Mouse (Mus musculus): ENCODE measurements around the gene Bdh1. TPM values are rescaled to one million over a fixed set of nuclear protein-coding genes. Genes with fewer than 3 reads are reported as not detected.
"Not testable (repeated sequence)": the region's sequence is repeated elsewhere in the genome, so short reads cannot be mapped to it uniquely, and the experiment has no call there.

Gene Bdh1
- 76.8 and 88.1 TPM in 2 replicates for total RNA-seq (2014; rRNA removed)
- polyA plus RNA-seq (2015; fragmentation: Nextera tagmentation; extraction: Ambion mirVana), result 113 and 122 TPM in 2 replicates

GRCm38 (mm10) chr16:31422000-31422399 lies at the start of gene Bdh1:
Gene Bdh1 (plus strand): TSS chr16:31422280.
- Histone ChIP-seq H3K9ac (replicated peaks; ENCODE audit: low read length, poor library complexity, severe bottlenecking) (no peak within 1 kb of the TSS), H3K4me2 (ENCODE audit: low read depth, low read length, poor library complexity, severe bottlenecking) (no peak within 1 kb of the TSS)
- no peak for TF ChIP-seq CTCF (IDR thresholded peaks at IDR 0.05)

DNA sequence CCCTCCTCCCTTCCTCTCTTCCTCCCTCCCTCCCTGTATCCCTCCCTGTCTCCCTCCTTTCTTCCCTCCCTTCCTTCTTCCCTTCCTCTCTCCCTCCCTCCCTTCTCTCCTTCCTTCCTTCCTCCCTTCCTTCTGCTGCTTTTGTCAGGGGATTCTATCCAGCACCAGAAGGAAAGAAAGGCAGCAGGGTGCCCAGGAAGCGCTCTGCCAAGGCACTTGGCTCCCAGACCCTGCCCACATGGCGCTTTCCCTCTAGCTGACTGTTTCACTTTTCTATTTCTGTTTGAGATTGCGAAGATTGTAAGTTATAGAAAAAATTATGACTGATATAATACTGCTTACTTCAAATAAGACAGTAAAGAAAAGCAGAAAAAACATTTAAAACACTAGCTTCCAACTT lies 49.8 kb upstream of the Bdh1 start:
- 88% methylated on average over 3 of the region's 3 CpGs for WGBS
- not testable (repeated sequence) for H3K4me3 ChIP-seq (ENCODE audit: low read depth, low read length); ATAC-seq (ENCODE audit: low FRiP score); DNase-seq (ENCODE audit: low spot score); H3K27me3 ChIP-seq (ENCODE audit: insufficient read depth, low read length); H3K9me3 ChIP-seq (ENCODE audit: low read length); H3K4me1 ChIP-seq (ENCODE audit: insufficient read depth, low read length); H3K4me2 ChIP-seq (ENCODE audit: low read depth, low read length, poor library complexity, severe bottlenecking); H3K36me3 ChIP-seq (ENCODE audit: insufficient read depth, low read length); H3K9ac ChIP-seq (replicated peaks; ENCODE audit: low read length, poor library complexity, severe bottlenecking); H3K27ac ChIP-seq (ENCODE audit: low read depth, low read length)

More at GRCm38 (mm10) chr16:31422000-31422399, at the start of gene Bdh1:
- no peak within 1 kb of the TSS for H3K4me3 ChIP-seq (ENCODE audit: low read depth, low read length)
- 0 out of 2 replicates have a peak, but pooled peaks cover 3% of the 10 kb centered on the region for H3K27me3 ChIP-seq (ENCODE audit: insufficient read depth, low read length)
- H3K27ac ChIP-seq (ENCODE audit: low read depth, low read length), result no peak within 1 kb of the TSS
- WGBS, result 65% methylated on average over 9 of the region's 9 CpGs
- H3K9me3 ChIP-seq (ENCODE audit: low read length), result no peaks in the 10 kb centered on the region
- H3K4me1 ChIP-seq (ENCODE audit: insufficient read depth, low read length), result no peaks in the 10 kb centered on the region
- no peak for ATAC-seq (ENCODE audit: low FRiP score)
- no peak for DNase-seq (ENCODE audit: low spot score)
- no peaks in the 10 kb centered on the region for H3K36me3 ChIP-seq (ENCODE audit: insufficient read depth, low read length)

DNA sequence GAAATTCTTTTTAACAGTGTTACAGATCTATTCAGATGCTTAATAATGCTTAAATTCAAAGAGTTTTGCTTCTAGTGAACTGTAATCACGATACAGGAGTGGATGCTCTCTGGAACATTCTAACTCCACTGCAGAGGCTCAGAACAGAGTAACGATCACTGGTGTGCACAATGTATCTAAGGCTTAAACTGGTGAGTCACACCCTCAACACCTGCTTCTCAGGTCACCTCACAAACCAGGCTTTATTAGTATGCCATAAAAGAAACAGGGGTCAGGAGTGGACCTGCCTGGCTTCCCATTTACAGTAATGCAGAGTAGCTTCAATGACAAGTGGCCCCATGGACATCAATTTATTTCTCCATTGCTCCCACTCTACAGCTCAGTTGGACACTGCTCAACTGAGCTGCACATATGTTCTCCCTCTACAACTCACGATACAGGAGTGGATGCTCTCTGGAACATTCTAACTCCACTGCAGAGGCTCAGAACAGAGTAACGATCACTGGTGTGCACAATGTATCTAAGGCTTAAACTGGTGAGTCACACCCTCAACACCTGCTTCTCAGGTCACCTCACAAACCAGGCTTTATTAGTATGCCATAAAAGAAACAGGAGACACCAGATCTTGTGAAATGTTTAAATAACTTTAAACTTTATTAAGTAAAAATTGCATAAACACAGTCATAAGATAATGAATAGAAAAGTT lies 46.0 kb upstream of the Bdh1 start:
- H3K36me3 ChIP-seq (ENCODE audit: insufficient read depth, low read length); H3K9ac ChIP-seq (replicated peaks; ENCODE audit: low read length, poor library complexity, severe bottlenecking); H3K9me3 ChIP-seq (ENCODE audit: low read length); DNase-seq (ENCODE audit: low spot score); H3K4me3 ChIP-seq (ENCODE audit: low read depth, low read length); H3K4me1 ChIP-seq (ENCODE audit: insufficient read depth, low read length); H3K27me3 ChIP-seq (ENCODE audit: insufficient read depth, low read length); ATAC-seq (ENCODE audit: low FRiP score); H3K4me2 ChIP-seq (ENCODE audit: low read depth, low read length, poor library complexity, severe bottlenecking); H3K27ac ChIP-seq (ENCODE audit: low read depth, low read length): not testable (repeated sequence)
- WGBS, result 85% methylated on average over 4 of the region's 4 CpGs

DNA sequence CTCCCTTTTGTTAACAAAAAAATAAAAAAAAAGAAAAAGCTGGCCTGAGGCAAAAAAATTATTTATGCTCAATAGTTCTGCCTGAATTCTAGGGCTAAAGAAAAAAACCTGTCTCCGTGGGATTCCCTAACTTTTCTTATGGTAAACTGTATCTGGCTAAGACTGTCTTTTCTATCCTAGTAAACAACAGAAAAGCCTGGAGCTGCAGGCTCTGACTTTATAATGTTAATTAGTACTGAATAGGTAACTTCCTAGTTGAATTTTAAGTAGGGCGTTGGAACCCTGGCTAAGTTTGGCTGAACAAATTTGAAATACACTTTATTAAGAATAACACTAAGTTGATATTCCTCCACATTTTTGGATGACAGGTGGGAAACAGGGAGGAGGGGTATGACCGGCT lies 33.8 kb upstream of the Bdh1 start:
- H3K4me2 ChIP-seq (ENCODE audit: low read depth, low read length, poor library complexity, severe bottlenecking); H3K9ac ChIP-seq (replicated peaks; ENCODE audit: low read length, poor library complexity, severe bottlenecking); H3K27me3 ChIP-seq (ENCODE audit: insufficient read depth, low read length); H3K4me3 ChIP-seq (ENCODE audit: low read depth, low read length); DNase-seq (ENCODE audit: low spot score); H3K9me3 ChIP-seq (ENCODE audit: low read length); H3K27ac ChIP-seq (ENCODE audit: low read depth, low read length); H3K4me1 ChIP-seq (ENCODE audit: insufficient read depth, low read length); H3K36me3 ChIP-seq (ENCODE audit: insufficient read depth, low read length); ATAC-seq (ENCODE audit: low FRiP score): not testable (repeated sequence)
- 75% methylated on average over 3 of the region's 3 CpGs for WGBS

- Histone ChIP-seq H3K4me1 (ENCODE audit: insufficient read depth, low read length) (no peaks in the 10 kb centered on the region), H3K4me3 (ENCODE audit: low read depth, low read length) (no peak overlapping the region), H3K9ac (replicated peaks; ENCODE audit: low read length, poor library complexity, severe bottlenecking) (no peak overlapping the region), H3K27ac (ENCODE audit: low read depth, low read length) (no peak overlapping the region), H3K9me3 (ENCODE audit: low read length) (peaks cover 10% of the 10 kb centered on the region; the same call in 1 of the 2 replicates), H3K4me2 (ENCODE audit: low read depth, low read length, poor library complexity, severe bottlenecking) (no peak overlapping the region), H3K36me3 (ENCODE audit: insufficient read depth, low read length) (no peaks in the 10 kb centered on the region), H3K27me3 (ENCODE audit: insufficient read depth, low read length) (no peaks in the 10 kb centered on the region)
- ATAC-seq (ENCODE audit: low FRiP score) (no peak), DNase-seq (ENCODE audit: low spot score) (no peak)
- WGBS, result 82% methylated on average over 2 of the region's 2 CpGs
- no peak for TF ChIP-seq CTCF (IDR thresholded peaks at IDR 0.05)
Measured at GRCm38 (mm10) chr16:31399231-31399630, 22.8 kb upstream of the Bdh1 start.

DNA sequence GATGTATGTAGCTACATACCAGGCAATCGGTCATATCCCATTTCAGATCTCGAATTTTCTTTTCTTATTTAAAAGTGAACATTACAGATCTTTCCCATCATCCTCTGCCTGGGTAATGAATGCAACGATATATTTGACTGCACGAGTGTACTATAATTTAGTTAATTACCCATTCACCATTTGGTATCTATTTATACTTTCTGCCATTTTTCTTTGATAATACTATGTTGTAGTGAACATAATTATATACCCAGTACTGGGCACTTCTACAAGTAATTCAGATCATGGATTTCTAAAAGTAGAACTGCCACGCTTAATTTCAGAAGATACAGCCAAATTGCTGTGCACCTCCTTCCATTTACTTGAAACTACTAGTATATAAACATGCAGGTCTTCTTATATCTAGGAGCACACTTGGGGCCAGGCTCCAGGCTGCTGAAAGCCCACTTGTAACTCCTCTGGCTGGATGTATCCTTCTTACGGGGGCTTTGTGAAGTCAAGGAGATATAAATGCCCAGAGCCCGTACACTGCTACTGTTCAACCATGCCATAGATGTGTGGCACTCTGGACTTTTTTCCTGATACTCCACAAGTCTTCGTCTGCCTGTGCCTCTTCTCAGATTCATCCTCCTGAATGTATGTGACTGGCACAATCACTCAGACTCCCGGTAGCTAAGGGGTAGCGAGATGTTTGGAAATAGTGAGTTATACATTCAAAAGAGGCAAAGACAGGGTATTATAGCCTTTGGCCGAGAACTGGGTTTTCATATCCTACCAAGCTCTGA lies 21.0 kb upstream of the Bdh1 start:
- 94% methylated on average over 11 of the region's 11 CpGs for WGBS

More for the DNA sequence above, 21.0 kb upstream of the Bdh1 start:
- Histone ChIP-seq H3K9ac (replicated peaks; ENCODE audit: low read length, poor library complexity, severe bottlenecking) (no peak overlapping the region), H3K36me3 (ENCODE audit: insufficient read depth, low read length) (no peaks in the 10 kb centered on the region), H3K9me3 (ENCODE audit: low read length) (peaks cover 10% of the 10 kb centered on the region; the same call in 1 of the 2 replicates), H3K4me3 (ENCODE audit: low read depth, low read length) (no peak overlapping the region), H3K27me3 (ENCODE audit: insufficient read depth, low read length) (no peaks in the 10 kb centered on the region), H3K27ac (ENCODE audit: low read depth, low read length) (no peak overlapping the region), H3K4me2 (ENCODE audit: low read depth, low read length, poor library complexity, severe bottlenecking) (no peak overlapping the region), H3K4me1 (ENCODE audit: insufficient read depth, low read length) (no peaks in the 10 kb centered on the region)
- no peak for DNase-seq (ENCODE audit: low spot score)
- TF ChIP-seq CTCF (IDR thresholded peaks at IDR 0.05), result no peak
- no peak for ATAC-seq (ENCODE audit: low FRiP score)
